Mouse (Mus musculus) right cerebral cortex, postnatal 10 days (tissue): Measurements from ENCODE around the gene Fermt3.
A peak's percentile ranks its signal among the peaks of the same experiment; 100 is the strongest.

Source experiments
- DNase-seq, 2 experiments: peaks; one replicate each; pipeline ENCODE4 v3.0.0; 2021; ENCODE audit warnings: low spot score in 2 of 2

Gene Fermt3

GRCm38 (mm10) chr19:7039088-7039720, 19.9 kb upstream of the Fermt3 start:
- DNase-seq, result peak; percentile 75 to 79

- DNase-seq, result no peak
These were observed 14.7 kb upstream of the Fermt3 start for GRCm38 (mm10) chr19:7034006-7034405.

- peak; percentile 53 to 73 for DNase-seq
These were observed 10.3 kb upstream of the Fermt3 start for GRCm38 (mm10) chr19:7029531-7029930.

- DNase-seq, result no peak
These were observed 964 bp upstream of the Fermt3 start for GRCm38 (mm10) chr19:7020224-7020641.

GRCm38 (mm10) chr19:7018546-7018945, 723 bp downstream of the Fermt3 start:
- no peak for DNase-seq

- DNase-seq, result no peak
These were observed 1.5 kb downstream of the Fermt3 start for GRCm38 (mm10) chr19:7017541-7018457.

GRCm38 (mm10) chr19:7014481-7015135, 4.7 kb downstream of the Fermt3 start:
- no peak for DNase-seq

GRCm38 (mm10) chr19:7013984-7014383, 5.3 kb downstream of the Fermt3 start:
- DNase-seq, result no peak

GRCm38 (mm10) chr19:7012426-7012825, 6.8 kb downstream of the Fermt3 start:
- no peak for DNase-seq

- no peak for DNase-seq
These were observed 12.2 kb downstream of the Fermt3 start for GRCm38 (mm10) chr19:7006892-7007593.

GRCm38 (mm10) chr19:6999360-7000063, 19.8 kb downstream of the Fermt3 start:
- no peak for DNase-seq

- DNase-seq, result no peak
These were observed 21.5 kb downstream of the Fermt3 start for GRCm38 (mm10) chr19:6997721-6998290.

GRCm38 (mm10) chr19:6996006-6996405, 23.3 kb downstream of the Fermt3 start, which contains the start of the genes Nudt22 and Trpt1:
Nudt22 (minus strand) TSS chr19:6996117.
Trpt1 (plus strand) TSS chr19:6996131.
- peak; percentile 90 for DNase-seq

- DNase-seq, result no peak
These were observed 23.8 kb downstream of the Fermt3 start for GRCm38 (mm10) chr19:6995255-6995991.

- DNase-seq, result peak in 1 of 2 experiments; percentile 24
These were observed 24.8 kb downstream of the Fermt3 start for GRCm38 (mm10) chr19:6994489-6994888.

GRCm38 (mm10) chr19:6994002-6994401, 25.3 kb downstream of the Fermt3 start:
- DNase-seq, result peak in 1 of 2 experiments; percentile 24

GRCm38 (mm10) chr19:6993011-6993770, 26.1 kb downstream of the Fermt3 start:
- peak in 1 of 2 experiments; percentile 31 for DNase-seq

- peak; percentile 98 for DNase-seq
These were observed 27.0 kb downstream of the Fermt3 start, which contains the start of gene Dnajc4 for GRCm38 (mm10) chr19:6992011-6992858. Dnajc4 (minus strand) TSS chr19:6992572.
